Mouse (Mus musculus): ENCODE data around the gene Tubb4a. TPM values are rescaled to one million over a fixed set of nuclear protein-coding genes. Genes with fewer than 3 reads are reported as not detected.
A peak's percentile ranks its signal among the peaks of the same experiment; 100 is the strongest.

Tubb4a gene
- polyA plus RNA-seq, 1 experiment from 2014 or later = 14.6 TPM

GRCm38 (mm10) chr17:57094222-57094621, 6.6 kb upstream of the Tubb4a start:
- Histone ChIP-seq H3K27me3 (replicated peaks; ENCODE audit: control insufficient read depth, insufficient read depth, low read length) (no peaks in the 10 kb centered on the region), H3K9me3 (ENCODE audit: control insufficient read depth) (no peaks in the 10 kb centered on the region), H3K27ac (ENCODE audit: low read depth, low read length) (no peak overlapping the region), H3K4me3 (ENCODE audit: low read depth, low read length) (no peak overlapping the region), H3K36me3 (ENCODE audit: control insufficient read depth, insufficient read depth) (no peaks in the 10 kb centered on the region), H3K9ac (ENCODE audit: low read depth, low read length) (no peak overlapping the region), H3K4me2 (replicated peaks; ENCODE audit: low read depth) (no peak overlapping the region), H3K4me1 (replicated peaks; ENCODE audit: control insufficient read depth, insufficient read depth, low read length) (no peaks in the 10 kb centered on the region)
- ATAC-seq = peak; percentile 48
- TF ChIP-seq CTCF (IDR thresholded peaks at IDR 0.05; ENCODE audit: low read depth) = no peak
- 83% methylated on average over 3 of the region's 3 CpGs for WGBS

- Histone ChIP-seq H3K9me3 (ENCODE audit: control insufficient read depth) (no peaks in the 10 kb centered on the region), H3K36me3 (ENCODE audit: control insufficient read depth, insufficient read depth) (no peaks in the 10 kb centered on the region), H3K27me3 (replicated peaks; ENCODE audit: control insufficient read depth, insufficient read depth, low read length) (no peaks in the 10 kb centered on the region), H3K4me1 (replicated peaks; ENCODE audit: control insufficient read depth, insufficient read depth, low read length) (no peaks in the 10 kb centered on the region), H3K4me2 (replicated peaks; ENCODE audit: low read depth) (no peak overlapping the region), H3K4me3 (ENCODE audit: low read depth, low read length) (no peak overlapping the region), H3K9ac (ENCODE audit: low read depth, low read length) (no peak overlapping the region), H3K27ac (ENCODE audit: low read depth, low read length) (no peak overlapping the region)
- 87% methylated on average over 11 of the region's 11 CpGs for WGBS
- TF ChIP-seq CTCF (IDR thresholded peaks at IDR 0.05; ENCODE audit: low read depth) = no peak
- ATAC-seq = no peak
Observed at GRCm38 (mm10) chr17:57085970-57086757, 1.4 kb downstream of the Tubb4a start.

GRCm38 (mm10) chr17:57082481-57082880, 5.1 kb downstream of the Tubb4a start:
- no peak overlapping the region for H3K27ac ChIP-seq (ENCODE audit: low read depth, low read length)
- TF ChIP-seq CTCF (IDR thresholded peaks at IDR 0.05; ENCODE audit: low read depth) = no peak
- no peak overlapping the region for H3K4me2 ChIP-seq (replicated peaks; ENCODE audit: low read depth)
- no peak for ATAC-seq
- no peaks in the 10 kb centered on the region for H3K9me3 ChIP-seq (ENCODE audit: control insufficient read depth)
- 76% methylated on average over 5 of the region's 5 CpGs for WGBS
- H3K4me1 ChIP-seq (replicated peaks; ENCODE audit: control insufficient read depth, insufficient read depth, low read length) = no peaks in the 10 kb centered on the region
- no peak overlapping the region for H3K9ac ChIP-seq (ENCODE audit: low read depth, low read length)
- no peaks in the 10 kb centered on the region for H3K27me3 ChIP-seq (replicated peaks; ENCODE audit: control insufficient read depth, insufficient read depth, low read length)
- H3K4me3 ChIP-seq (ENCODE audit: low read depth, low read length) = no peak overlapping the region
- no peaks in the 10 kb centered on the region for H3K36me3 ChIP-seq (ENCODE audit: control insufficient read depth, insufficient read depth)

- WGBS = 93% methylated on average over 31 of the region's 31 CpGs
- Histone ChIP-seq H3K27me3 (replicated peaks; ENCODE audit: control insufficient read depth, insufficient read depth, low read length) (no peaks in the 10 kb centered on the region), H3K4me3 (ENCODE audit: low read depth, low read length) (no peak overlapping the region), H3K27ac (ENCODE audit: low read depth, low read length) (no peak overlapping the region), H3K9me3 (ENCODE audit: control insufficient read depth) (no peaks in the 10 kb centered on the region), H3K9ac (ENCODE audit: low read depth, low read length) (no peak overlapping the region), H3K4me2 (replicated peaks; ENCODE audit: low read depth) (no peak overlapping the region), H3K36me3 (ENCODE audit: control insufficient read depth, insufficient read depth) (no peaks in the 10 kb centered on the region), H3K4me1 (replicated peaks; ENCODE audit: control insufficient read depth, insufficient read depth, low read length) (no peaks in the 10 kb centered on the region)
- TF ChIP-seq CTCF (IDR thresholded peaks at IDR 0.05; ENCODE audit: low read depth) = no peak
- ATAC-seq = no peak
Observed at GRCm38 (mm10) chr17:57081234-57081842, 6.2 kb downstream of the Tubb4a start.

- no peaks in the 10 kb centered on the region for H3K27me3 ChIP-seq (replicated peaks; ENCODE audit: control insufficient read depth, insufficient read depth, low read length)
- no peak overlapping the region for H3K27ac ChIP-seq (ENCODE audit: low read depth, low read length)
Observed at GRCm38 (mm10) chr17:57079919-57080318, 7.7 kb downstream of the Tubb4a start.

GRCm38 (mm10) chr17:57078336-57078735, 9.2 kb downstream of the Tubb4a start, which contains the start of gene Dennd1c:
TSS of gene Dennd1c (minus strand) at chr17:57078514.
- no peaks in the 10 kb centered on the region for H3K4me1 ChIP-seq (replicated peaks; ENCODE audit: control insufficient read depth, insufficient read depth, low read length)
- H3K4me2 ChIP-seq (replicated peaks; ENCODE audit: low read depth) = 0 out of 2 replicates have a peak within 1 kb of the TSS, but pooled peaks have one; percentile 6
- H3K4me3 ChIP-seq (ENCODE audit: low read depth, low read length) = no peak within 1 kb of the TSS
- no peak for ATAC-seq
- 41% methylated on average over 6 of the region's 6 CpGs for WGBS
- TF ChIP-seq CTCF (IDR thresholded peaks at IDR 0.05; ENCODE audit: low read depth) = no peak
- H3K27ac ChIP-seq (ENCODE audit: low read depth, low read length) = no peak within 1 kb of the TSS
- no peaks in the 10 kb centered on the region for H3K27me3 ChIP-seq (replicated peaks; ENCODE audit: control insufficient read depth, insufficient read depth, low read length)
- H3K36me3 ChIP-seq (ENCODE audit: control insufficient read depth, insufficient read depth) = no peaks in the 10 kb centered on the region
- H3K9ac ChIP-seq (ENCODE audit: low read depth, low read length) = no peak within 1 kb of the TSS; the same call in 1 of the 2 replicates
- H3K9me3 ChIP-seq (ENCODE audit: control insufficient read depth) = no peaks in the 10 kb centered on the region

More at GRCm38 (mm10) chr17:57079919-57080318, 7.7 kb downstream of the Tubb4a start:
- H3K9ac ChIP-seq (ENCODE audit: low read depth, low read length) = no peak overlapping the region
- no peak for TF ChIP-seq CTCF (IDR thresholded peaks at IDR 0.05; ENCODE audit: low read depth)
- H3K9me3 ChIP-seq (ENCODE audit: control insufficient read depth) = no peaks in the 10 kb centered on the region
- H3K36me3 ChIP-seq (ENCODE audit: control insufficient read depth, insufficient read depth) = no peaks in the 10 kb centered on the region
- H3K4me3 ChIP-seq (ENCODE audit: low read depth, low read length) = no peak overlapping the region
- no peaks in the 10 kb centered on the region for H3K4me1 ChIP-seq (replicated peaks; ENCODE audit: control insufficient read depth, insufficient read depth, low read length)
- H3K4me2 ChIP-seq (replicated peaks; ENCODE audit: low read depth) = no peak overlapping the region
- ATAC-seq = no peak
- 41% methylated on average over 3 of the region's 3 CpGs for WGBS

Measured in intestine, postnatal 0 days (tissue).